Mouse (Mus musculus): ENCODE data around the gene Pitx2.
A peak's percentile ranks its signal among the peaks of the same experiment; 100 is the strongest.

The Pitx2 gene

GRCm38 (mm10) chr3:129202871-129203740, 3.4 kb downstream of the Pitx2 start:
- DNase-seq (ENCODE audit: low spot score in 2 of 2): no peak

- no peak for DNase-seq (ENCODE audit: low spot score in 2 of 2)
Observed at GRCm38 (mm10) chr3:129203761-129204440, 4.2 kb downstream of the Pitx2 start.

GRCm38 (mm10) chr3:129204441-129205313, 5.0 kb downstream of the Pitx2 start:
- DNase-seq (ENCODE audit: low spot score in 2 of 2): peak; percentile 68 to 75

GRCm38 (mm10) chr3:129205481-129206175, 6.0 kb downstream of the Pitx2 start:
- no peak for DNase-seq (ENCODE audit: low spot score in 2 of 2)

- DNase-seq (ENCODE audit: low spot score in 2 of 2): no peak
Observed at GRCm38 (mm10) chr3:129206776-129207175, 7.1 kb downstream of the Pitx2 start.

- no peak for DNase-seq (ENCODE audit: low spot score in 2 of 2)
Observed at GRCm38 (mm10) chr3:129207231-129208030, 7.8 kb downstream of the Pitx2 start.

- DNase-seq (ENCODE audit: low spot score in 2 of 2): no peak
Observed at GRCm38 (mm10) chr3:129208031-129208380, 8.3 kb downstream of the Pitx2 start.

GRCm38 (mm10) chr3:129208421-129208820, 8.7 kb downstream of the Pitx2 start:
- no peak for DNase-seq (ENCODE audit: low spot score in 2 of 2)

GRCm38 (mm10) chr3:129209266-129209665, 9.6 kb downstream of the Pitx2 start:
- DNase-seq (ENCODE audit: low spot score in 2 of 2): no peak

- no peak for DNase-seq (ENCODE audit: low spot score in 2 of 2)
Observed at GRCm38 (mm10) chr3:129209771-129210170, 10.1 kb downstream of the Pitx2 start.

- DNase-seq (ENCODE audit: low spot score in 2 of 2): no peak
Observed at GRCm38 (mm10) chr3:129212038-129212645, 12.5 kb downstream of the Pitx2 start.

- DNase-seq (ENCODE audit: low spot score in 2 of 2): no peak
Observed at GRCm38 (mm10) chr3:129212807-129213206, 13.1 kb downstream of the Pitx2 start.

- DNase-seq (ENCODE audit: low spot score in 2 of 2): peak; percentile 87 to 90
Observed at GRCm38 (mm10) chr3:129213633-129214145, 14.0 kb downstream of the Pitx2 start.

GRCm38 (mm10) chr3:129214146-129214665, 14.5 kb downstream of the Pitx2 start:
- DNase-seq (ENCODE audit: low spot score in 2 of 2): no peak

- DNase-seq (ENCODE audit: low spot score in 2 of 2): no peak
Observed at GRCm38 (mm10) chr3:129214666-129215161, 15.0 kb downstream of the Pitx2 start.

GRCm38 (mm10) chr3:129215241-129215750, 15.6 kb downstream of the Pitx2 start:
- no peak for DNase-seq (ENCODE audit: low spot score in 2 of 2)

- peak in 1 of 2 experiments; percentile 26 for DNase-seq (ENCODE audit: low spot score in 2 of 2)
Observed at GRCm38 (mm10) chr3:129215751-129216331, 16.2 kb downstream of the Pitx2 start.

GRCm38 (mm10) chr3:129216491-129216890, 16.8 kb downstream of the Pitx2 start:
- no peak for DNase-seq (ENCODE audit: low spot score in 2 of 2)

All from urinary bladder, postnatal 36 days (tissue).